In genomic region chr6:56063736-56064135, GRCm38 (mm10) we compare ENCODE assay signal across 20 mouse cellular contexts. TPM values are rescaled to one million over a fixed set of nuclear protein-coding genes. Genes with fewer than 3 reads are reported as not detected.
"Had no signal": no experiment of that assay in that cellular context is flagged by ENCODE, and none has a peak within 500 bp of the region (broad histone marks: within the 10 kb centered on the region; RNA-seq: fewer than 3 reads in every experiment).

No protein-coding gene starts in this region.

- H3K27me3 ChIP-seq: intestine, embryonic 15.5 days; kidney, embryonic 15.5 days; midbrain, embryonic 13.5 days; stomach, embryonic 15.5 days had no signal

- H3K27ac ChIP-seq: intestine, embryonic 15.5 days; kidney, embryonic 15.5 days; liver, embryonic 14.5 days; macrophage; midbrain, embryonic 13.5 days; neural tube, embryonic 13.5 days; stomach, embryonic 15.5 days had no signal

- ATAC-seq: intestine, embryonic 15.5 days; liver, postnatal 0 days; lung, postnatal 0 days; midbrain, embryonic 13.5 days had no signal

- H3K9ac ChIP-seq: intestine, embryonic 15.5 days; kidney, embryonic 15.5 days; liver, embryonic 14.5 days; liver, postnatal 0 days; lung, embryonic 14.5 days; midbrain, embryonic 13.5 days; neural tube, embryonic 13.5 days; stomach, embryonic 15.5 days had no signal

- H3K4me1 ChIP-seq: intestine, embryonic 15.5 days; kidney, embryonic 15.5 days; midbrain, embryonic 13.5 days; neural tube, embryonic 13.5 days; stomach, embryonic 15.5 days had no signal

- H3K4me2 ChIP-seq: intestine, embryonic 15.5 days; kidney, embryonic 15.5 days; liver, embryonic 11.5 days; lung, embryonic 14.5 days; midbrain, embryonic 13.5 days; neural tube, embryonic 13.5 days; stomach, embryonic 15.5 days had no signal

- H3K36me3 ChIP-seq: intestine, embryonic 15.5 days; kidney, embryonic 15.5 days; midbrain, embryonic 13.5 days; neural tube, embryonic 13.5 days; stomach, embryonic 15.5 days had no signal

- H3K4me3 ChIP-seq: intestine, embryonic 15.5 days; kidney, embryonic 15.5 days; midbrain, embryonic 13.5 days; myocyte; neural tube, embryonic 13.5 days; stomach, embryonic 15.5 days had no signal

- DNase-seq: kidney, adult 11 months; kidney, adult 8-10 months; kidney, postnatal 10 days; kidney, postnatal 36 days; liver, postnatal 0 days; lung, embryonic 14.5 days; right cerebral cortex, adult 18-20 months; right cerebral cortex, postnatal 25 days; spleen, adult 18-20 months; thymus, postnatal 25 days had no signal

- H3K9me3 ChIP-seq: intestine, embryonic 15.5 days; kidney, embryonic 15.5 days; midbrain, embryonic 13.5 days; neural tube, embryonic 13.5 days; stomach, embryonic 15.5 days had no signal

RNA-seq across cellular contexts. Expression of gene Ppp1r17, which starts 46.4 kb away (rescaled TPM):
- polyA plus RNA-seq: liver, embryonic 14.5 days; liver, postnatal 0 days; lung, embryonic 14.5 days; lung, postnatal 0 days; macrophage; myocyte had no signal
